Mouse (Mus musculus) heart, postnatal 0 days (tissue): ENCODE results near the gene Smarca2.

Experiments
- CTCF ChIP-seq: IDR thresholded peaks from 2 replicates; pipeline ENCODE4 v1.5.1; 2016; ENCODE audit warnings: antibody characterized with exemption, control low read depth, low read depth
- EP300 ChIP-seq: IDR thresholded peaks from 2 replicates; pipeline ENCODE4 v1.6.1; 2016; ENCODE audit warnings: antibody characterized with exemption, low read depth

- TF ChIP-seq EP300 (no peak), CTCF (no peak)
Measured at GRCm38 (mm10) chr19:26681549-26681948, 76.7 kb downstream of the Smarca2 start.
